Mouse (Mus musculus) bone marrow, adult 2 months (tissue): Measurements from ENCODE around the gene Ciao1. TPM values are rescaled to one million over a fixed set of nuclear protein-coding genes. Genes with fewer than 3 reads are reported as not detected.

Source experiments
- H3K27ac ChIP-seq: fragments of 200-500 bp; 2 replicates; pipeline ENCODE4 v1.5.1; 2012; ENCODE audit warnings: low read depth, mild to moderate bottlenecking, control low read depth, inconsistent platforms, low read length; ENCODE audit not compliant: control insufficient read depth, poor library complexity, insufficient read depth
- H3K4me1 ChIP-seq: fragments of 200-500 bp; 2 replicates; pipeline ENCODE4 v1.6.1; 2011; ENCODE audit warnings: low read length; ENCODE audit not compliant: control insufficient read depth, insufficient read depth
- H3K4me3 ChIP-seq: fragments of 200-500 bp; replicated peaks from 2 replicates; pipeline ENCODE3; 2011; ENCODE audit warnings: mild to moderate bottlenecking, low read depth, low read length, control low read depth; ENCODE audit not compliant: control insufficient read depth
- CTCF ChIP-seq: fragments of 200-500 bp; IDR thresholded peaks from 2 replicates; pipeline ENCODE4 v1.5.1; 2011; ENCODE audit warnings: low read length, control low read depth; ENCODE audit not compliant: control insufficient read depth, insufficient read depth
- POLR2A ChIP-seq: fragments of 200-500 bp; IDR thresholded peaks from 2 replicates; pipeline ENCODE4 v1.6.1; 2011; ENCODE audit warnings: low read depth, mild to moderate bottlenecking, control low read depth, low read length, borderline replicate concordance; ENCODE audit not compliant: control insufficient read depth
- WGBS: fragments of 180-500 bp; shearing (Covaris S2); methylation state at CpG from one replicate; pipeline ENCODE4 v1.1.7; 2018; 5-methylcytosine and 5-hydroxymethylcytosine counted together
- polyA plus RNA-seq: library from polyadenylated mRNA; stranded (reverse); fragments of >200 nt; gene quantifications from 2 replicates; pipeline ENCODE4 v1.2.4, GENCODE M21; 2011; ENCODE audit warnings: low replicate concordance; ENCODE audit not compliant: missing spikeins, insufficient read depth, insufficient read length

The Ciao1 gene
- polyA plus RNA-seq, 1 experiment: 24.9 TPM

- Histone ChIP-seq H3K27ac (peak overlapping the region; percentile 88), H3K4me3 (peak overlapping the region; percentile 89), H3K4me1 (peaks cover 3% of the 10 kb centered on the region)
- TF ChIP-seq CTCF (no peak), POLR2A (no peak)
- WGBS: 6% methylated on average over 8 of the region's 8 CpGs
Observed at GRCm38 (mm10) chr2:127271042-127271515, 23.5 kb upstream of the Ciao1 start.

- H3K4me1 ChIP-seq: peaks cover 3% of the 10 kb centered on the region
- H3K27ac ChIP-seq: peak overlapping the region; percentile 88
- under 1% methylated on average over 75 of the region's 75 CpGs for WGBS
- no peak for TF ChIP-seq CTCF
- TF ChIP-seq POLR2A: peak; percentile 59; the same call in 1 of the 2 replicates
- peak overlapping the region; percentile 89 for H3K4me3 ChIP-seq
Observed at GRCm38 (mm10) chr2:127270300-127271041, 22.9 kb upstream of the Ciao1 start.

- peak within 1 kb of the TSS; percentile 88 for H3K27ac ChIP-seq
- TF ChIP-seq CTCF (no peak), POLR2A (peak; percentile 69)
- H3K4me1 ChIP-seq: peaks cover 3% of the 10 kb centered on the region
- peak within 1 kb of the TSS; percentile 89 for H3K4me3 ChIP-seq
- under 1% methylated on average over 49 of the region's 49 CpGs for WGBS
Observed at GRCm38 (mm10) chr2:127269491-127270299, 22.1 kb upstream of the Ciao1 start, which contains the start of gene Stard7. TSS of gene Stard7 (plus strand) at chr2:127270218.

- 70% methylated on average over 4 of the region's 4 CpGs for WGBS
- peaks cover 2% of the 10 kb centered on the region for H3K4me1 ChIP-seq
- no peak for TF ChIP-seq CTCF
- TF ChIP-seq POLR2A: no peak
- no peak overlapping the region for H3K4me3 ChIP-seq
- H3K27ac ChIP-seq: 0 out of 2 replicates have a peak overlapping the region, but pooled peaks have one; percentile 18
Observed at GRCm38 (mm10) chr2:127267854-127268253, 20.2 kb upstream of the Ciao1 start.

GRCm38 (mm10) chr2:127262480-127262879 lies 14.9 kb upstream of the Ciao1 start:
- H3K4me3 ChIP-seq: no peak overlapping the region
- no peaks in the 10 kb centered on the region for H3K4me1 ChIP-seq
- TF ChIP-seq CTCF (no peak), POLR2A (no peak)
- H3K27ac ChIP-seq: no peak overlapping the region

- WGBS: 83% methylated on average over 5 of the region's 5 CpGs
Observed at GRCm38 (mm10) chr2:127259340-127259739, 11.7 kb upstream of the Ciao1 start.

GRCm38 (mm10) chr2:127255294-127255693 lies 7.7 kb upstream of the Ciao1 start:
- no peak overlapping the region for H3K27ac ChIP-seq
- H3K4me1 ChIP-seq: no peaks in the 10 kb centered on the region
- TF ChIP-seq POLR2A (no peak), CTCF (no peak)
- no peak overlapping the region for H3K4me3 ChIP-seq
- 88% methylated on average over 6 of the region's 6 CpGs for WGBS

More at GRCm38 (mm10) chr2:127259340-127259739, 11.7 kb upstream of the Ciao1 start:
- no peaks in the 10 kb centered on the region for H3K4me1 ChIP-seq
- no peak overlapping the region for H3K27ac ChIP-seq
- no peak overlapping the region for H3K4me3 ChIP-seq
- no peak for TF ChIP-seq CTCF
- no peak for TF ChIP-seq POLR2A

- no peak overlapping the region for H3K4me3 ChIP-seq
- TF ChIP-seq POLR2A (no peak), CTCF (no peak)
- H3K4me1 ChIP-seq: no peaks in the 10 kb centered on the region; the same call in 1 of the 2 replicates
- 81% methylated on average over 3 of the region's 3 CpGs for WGBS
- H3K27ac ChIP-seq: no peak overlapping the region
Observed at GRCm38 (mm10) chr2:127254604-127255134, 7.1 kb upstream of the Ciao1 start.

GRCm38 (mm10) chr2:127252787-127253186 lies 5.2 kb upstream of the Ciao1 start:
- Histone ChIP-seq H3K27ac (no peak overlapping the region), H3K4me3 (no peak overlapping the region), H3K4me1 (no peaks in the 10 kb centered on the region; the same call in 1 of the 2 replicates)
- 84% methylated on average over 5 of the region's 5 CpGs for WGBS
- TF ChIP-seq POLR2A (no peak), CTCF (no peak)
